Mouse (Mus musculus) erythroblast, embryonic 14.5 days (primary cell): ENCODE data around the gene Lpcat1.

Experiments
- GATA1 ChIP-seq: IDR thresholded peaks from 2 replicates; pipeline ENCODE4 v1.6.1; 2012; ENCODE audit warnings: low read length, inconsistent platforms, mixed read lengths
- TAL1 ChIP-seq: IDR thresholded peaks from 3 replicates; pipeline ENCODE4 v1.6.1; 2012; ENCODE audit warnings: low read length, inconsistent platforms, mixed read lengths

DNA sequence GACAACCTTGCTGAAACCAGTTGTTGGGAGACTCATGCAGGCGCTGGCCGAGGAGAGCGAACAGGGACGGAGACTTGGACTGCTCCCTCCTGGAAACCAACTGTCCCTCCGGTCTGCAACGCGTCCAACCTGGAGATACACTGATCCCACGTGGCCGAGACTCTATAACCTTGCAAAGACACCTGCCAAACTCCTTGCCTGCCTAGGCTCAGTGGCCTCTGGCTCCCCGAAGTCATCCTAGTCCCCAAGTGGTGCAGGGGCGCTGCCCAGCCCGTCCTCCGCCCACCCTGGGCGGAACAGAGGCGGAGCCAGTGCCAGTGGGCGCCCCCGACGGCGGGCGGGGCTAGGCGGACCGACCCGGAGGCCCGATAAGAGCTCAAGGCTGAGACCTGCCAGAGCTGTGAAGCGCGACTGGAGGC lies 69.4 kb downstream of the Lpcat1 start, which contains the start of gene Slc6a3:
- TF ChIP-seq TAL1 = no peak
- TF ChIP-seq GATA1 = no peak; the same call in 1 of the 2 replicates
